Mouse (Mus musculus) embryonic facial prominence, embryonic 14.5 days (tissue): ENCODE results near the gene Sik2. TPM values are rescaled to one million over a fixed set of nuclear protein-coding genes. Genes with fewer than 3 reads are reported as not detected.

Experiments used
- ATAC-seq: fragments of 200-750 bp; cut with Nextera tagmentation; 2 replicates; pipeline ENCODE4 v1.8.0; 2017; ENCODE audit warnings: low read depth, moderate number of reproducible peaks, moderate TSS enrichment
- DNase-seq: peaks from one replicate; pipeline ENCODE4 v3.0.0-alpha.2; 2015; ENCODE audit warnings: low spot score
- H3K27ac ChIP-seq: fragments of 300-500 bp; sonication (generic); replicated peaks from 2 replicates; pipeline ENCODE4 v1.5.1; 2014; ENCODE audit warnings: low read depth, mild to moderate bottlenecking, low read length, moderate library complexity
- H3K27me3 ChIP-seq: fragments of 300-500 bp; sonication (generic); replicated peaks from 2 replicates; pipeline ENCODE4 v1.6.1; 2014; ENCODE audit warnings: low read length; ENCODE audit not compliant: control insufficient read depth, insufficient read depth
- H3K36me3 ChIP-seq: fragments of 300-500 bp; sonication (generic); 2 replicates; pipeline ENCODE4 v1.6.1; 2014; ENCODE audit warnings: low read length, mixed read lengths; ENCODE audit not compliant: control insufficient read depth, insufficient read depth
- H3K4me1 ChIP-seq: fragments of 300-500 bp; sonication (generic); 2 replicates; pipeline ENCODE4 v1.6.1; 2014; ENCODE audit warnings: antibody characterized with exemption, low read length; ENCODE audit not compliant: control insufficient read depth, insufficient read depth
- H3K4me2 ChIP-seq: fragments of 300-500 bp; sonication (generic); 2 replicates; pipeline ENCODE4 v1.6.1; 2014; ENCODE audit warnings: low read depth, mild to moderate bottlenecking, low read length, moderate library complexity, mixed read lengths
- H3K4me3 ChIP-seq: fragments of 300-500 bp; sonication (generic); 2 replicates; pipeline ENCODE4 v1.5.1; 2014; ENCODE audit warnings: low read depth, mild to moderate bottlenecking, low read length
- H3K9ac ChIP-seq: fragments of 300-500 bp; sonication (generic); 2 replicates; pipeline ENCODE4 v1.6.1; 2014; ENCODE audit warnings: low read depth, mild to moderate bottlenecking, low read length, moderate library complexity, mixed read lengths
- H3K9me3 ChIP-seq: fragments of 300-500 bp; sonication (generic); 2 replicates; pipeline ENCODE4 v1.6.1; 2016; ENCODE audit warnings: low read length; ENCODE audit not compliant: control insufficient read depth
- WGBS: fragments of 180-500 bp; shearing (Covaris S2); extraction: QIAGEN DNeasy Blood & Tissue Kit; methylation state at CpG from one replicate; pipeline ENCODE4 v1.1.7; 2014; 5-methylcytosine and 5-hydroxymethylcytosine counted together
- polyA plus RNA-seq: library from polyadenylated mRNA; unstranded; fragments of >200 nt; fragmentation: Nextera tagmentation; extraction: Ambion mirVana; gene quantifications from 2 replicates; pipeline ENCODE4 v1.2.1, GENCODE M21; 2014

Gene Sik2
- polyA plus RNA-seq, 1 experiment from 2014 or later = 15.8 TPM

- H3K9me3 ChIP-seq = no peaks in the 10 kb centered on the region
- no peaks in the 10 kb centered on the region for H3K36me3 ChIP-seq
- 22% methylated on average over 11 of the region's 11 CpGs for WGBS
- no peak overlapping the region for H3K4me3 ChIP-seq
- H3K27ac ChIP-seq = no peak overlapping the region
- ATAC-seq (peak; percentile 28; the same call in 1 of the 2 replicates), DNase-seq (peak; percentile 33)
- H3K9ac ChIP-seq = peak overlapping the region; percentile 5; the same call in 1 of the 2 replicates
- H3K27me3 ChIP-seq = no peaks in the 10 kb centered on the region
- peaks cover 15% of the 10 kb centered on the region for H3K4me1 ChIP-seq
- peak overlapping the region; percentile 40 for H3K4me2 ChIP-seq
These were observed 158.6 kb downstream of the Sik2 start for GRCm38 (mm10) chr9:50850271-50850670.

GRCm38 (mm10) chr9:50849755-50850154 lies 159.1 kb downstream of the Sik2 start:
- ATAC-seq (no peak), DNase-seq (no peak)
- H3K9ac ChIP-seq = no peak overlapping the region
- H3K4me3 ChIP-seq = no peak overlapping the region
- 68% methylated on average over 9 of the region's 9 CpGs for WGBS
- H3K4me2 ChIP-seq = peak overlapping the region; percentile 40; the same call in 1 of the 2 replicates
- H3K36me3 ChIP-seq = 0 out of 2 replicates have a peak, but pooled peaks cover under 1% of the 10 kb centered on the region
- H3K27me3 ChIP-seq = no peaks in the 10 kb centered on the region
- no peak overlapping the region for H3K27ac ChIP-seq
- peaks cover 15% of the 10 kb centered on the region for H3K4me1 ChIP-seq
- no peaks in the 10 kb centered on the region for H3K9me3 ChIP-seq

- peak; percentile 85 for ATAC-seq
- Histone ChIP-seq H3K36me3 (peaks cover 6% of the 10 kb centered on the region), H3K9me3 (no peaks in the 10 kb centered on the region), H3K4me2 (no peak overlapping the region), H3K4me3 (no peak overlapping the region), H3K27ac (no peak overlapping the region), H3K9ac (no peak overlapping the region), H3K27me3 (no peaks in the 10 kb centered on the region), H3K4me1 (peaks cover 15% of the 10 kb centered on the region)
- DNase-seq = peak; percentile 94
- WGBS = 23% methylated on average over 8 of the region's 8 CpGs
These were observed 159.6 kb downstream of the Sik2 start for GRCm38 (mm10) chr9:50849249-50849648.

- H3K27ac ChIP-seq = no peak overlapping the region
- H3K4me1 ChIP-seq = peaks cover 15% of the 10 kb centered on the region
- H3K4me3 ChIP-seq = no peak overlapping the region
- DNase-seq (no peak), ATAC-seq (no peak)
- peaks cover 10% of the 10 kb centered on the region for H3K36me3 ChIP-seq
- WGBS = 58% methylated on average over 5 of the region's 5 CpGs
- H3K9ac ChIP-seq = no peak overlapping the region
- H3K27me3 ChIP-seq = no peaks in the 10 kb centered on the region
- H3K4me2 ChIP-seq = no peak overlapping the region
- no peaks in the 10 kb centered on the region for H3K9me3 ChIP-seq
These were observed 160.1 kb downstream of the Sik2 start for GRCm38 (mm10) chr9:50848821-50849220.

- Histone ChIP-seq H3K4me1 (peaks cover 15% of the 10 kb centered on the region), H3K4me3 (no peak overlapping the region), H3K9ac (no peak overlapping the region), H3K9me3 (no peaks in the 10 kb centered on the region), H3K27ac (no peak overlapping the region), H3K27me3 (no peaks in the 10 kb centered on the region), H3K4me2 (no peak overlapping the region), H3K36me3 (peaks cover 18% of the 10 kb centered on the region)
- 55% methylated on average over 12 of the region's 12 CpGs for WGBS
- DNase-seq (no peak), ATAC-seq (no peak)
These were observed 161.1 kb downstream of the Sik2 start for GRCm38 (mm10) chr9:50847606-50848368.

GRCm38 (mm10) chr9:50847133-50847532 lies 161.7 kb downstream of the Sik2 start:
- H3K4me1 ChIP-seq = peaks cover 15% of the 10 kb centered on the region
- no peak overlapping the region for H3K27ac ChIP-seq
- H3K4me2 ChIP-seq = no peak overlapping the region
- 82% methylated on average over 6 of the region's 6 CpGs for WGBS
- ATAC-seq (no peak), DNase-seq (no peak)
- no peaks in the 10 kb centered on the region for H3K27me3 ChIP-seq
- no peak overlapping the region for H3K9ac ChIP-seq
- no peaks in the 10 kb centered on the region for H3K9me3 ChIP-seq
- H3K4me3 ChIP-seq = no peak overlapping the region
- H3K36me3 ChIP-seq = peaks cover 21% of the 10 kb centered on the region

GRCm38 (mm10) chr9:50845547-50845946 lies 163.3 kb downstream of the Sik2 start:
- Histone ChIP-seq H3K4me3 (no peak overlapping the region), H3K27ac (no peak overlapping the region), H3K9ac (no peak overlapping the region), H3K9me3 (no peaks in the 10 kb centered on the region), H3K4me2 (no peak overlapping the region), H3K4me1 (peaks cover 9% of the 10 kb centered on the region), H3K36me3 (peaks cover 27% of the 10 kb centered on the region), H3K27me3 (no peaks in the 10 kb centered on the region)
- DNase-seq (no peak), ATAC-seq (no peak)
- WGBS = 59% methylated on average over 9 of the region's 9 CpGs

GRCm38 (mm10) chr9:50845081-50845480 lies 163.8 kb downstream of the Sik2 start, which contains the start of gene Ppp2r1b:
Gene Ppp2r1b (plus strand): TSS chr9:50845301.
- 87% methylated on average over 3 of the region's 3 CpGs for WGBS
- no peak within 1 kb of the TSS for H3K4me2 ChIP-seq
- H3K4me3 ChIP-seq = no peak within 1 kb of the TSS
- ATAC-seq (no peak), DNase-seq (no peak)
- H3K27me3 ChIP-seq = no peaks in the 10 kb centered on the region
- no peak within 1 kb of the TSS for H3K9ac ChIP-seq
- H3K4me1 ChIP-seq = peaks cover 5% of the 10 kb centered on the region
- peaks cover 27% of the 10 kb centered on the region for H3K36me3 ChIP-seq
- H3K9me3 ChIP-seq = no peaks in the 10 kb centered on the region
- H3K27ac ChIP-seq = no peak within 1 kb of the TSS
